Mouse (Mus musculus): ENCODE data around the gene Sec11a.
"Not testable (repeated sequence)": the region's sequence is repeated elsewhere in the genome, so short reads cannot be mapped to it uniquely, and the experiment has no call there.

Gene Sec11a

GRCm38 (mm10) chr7:80947445-80948350 is at the start of gene Sec11a:
Sec11a (minus strand) TSS chr7:80947780.
- peak; percentile 18 for DNase-seq (ENCODE audit: extremely low read depth, low read depth, low spot score)

- no peak for DNase-seq (ENCODE audit: extremely low read depth, low read depth, low spot score)
Observed at GRCm38 (mm10) chr7:80995266-80996146, 47.9 kb upstream of the Sec11a start.

GRCm38 (mm10) chr7:80994663-80995005 is 47.1 kb upstream of the Sec11a start:
- no peak for DNase-seq (ENCODE audit: extremely low read depth, low read depth, low spot score)

- no peak for DNase-seq (ENCODE audit: extremely low read depth, low read depth, low spot score)
Observed at GRCm38 (mm10) chr7:80993834-80994662, 46.5 kb upstream of the Sec11a start.

GRCm38 (mm10) chr7:80992980-80993833 is 45.6 kb upstream of the Sec11a start, which contains the start of gene Zfp592:
Zfp592 (plus strand) TSS chr7:80993681.
- DNase-seq (ENCODE audit: extremely low read depth, low read depth, low spot score): no peak

GRCm38 (mm10) chr7:80992631-80992979 is 45.0 kb upstream of the Sec11a start:
- DNase-seq (ENCODE audit: extremely low read depth, low read depth, low spot score): no peak

- DNase-seq (ENCODE audit: extremely low read depth, low read depth, low spot score): no peak
Observed at GRCm38 (mm10) chr7:80992063-80992462, 44.5 kb upstream of the Sec11a start.

GRCm38 (mm10) chr7:80991589-80991988 is 44.0 kb upstream of the Sec11a start:
- DNase-seq (ENCODE audit: extremely low read depth, low read depth, low spot score): no peak

GRCm38 (mm10) chr7:80990276-80990675 is 42.7 kb upstream of the Sec11a start:
- DNase-seq (ENCODE audit: extremely low read depth, low read depth, low spot score): no peak

- no peak for DNase-seq (ENCODE audit: extremely low read depth, low read depth, low spot score)
Observed at GRCm38 (mm10) chr7:80987805-80988625, 40.4 kb upstream of the Sec11a start.

- no peak for DNase-seq (ENCODE audit: extremely low read depth, low read depth, low spot score)
Observed at GRCm38 (mm10) chr7:80986458-80987187, 39.0 kb upstream of the Sec11a start.

- DNase-seq (ENCODE audit: extremely low read depth, low read depth, low spot score): no peak
Observed at GRCm38 (mm10) chr7:80980566-80980965, 33.0 kb upstream of the Sec11a start.

GRCm38 (mm10) chr7:80973638-80974015 is 26.0 kb upstream of the Sec11a start:
- not testable (repeated sequence) for DNase-seq (ENCODE audit: extremely low read depth, low read depth, low spot score)

GRCm38 (mm10) chr7:80972920-80973637 is 25.5 kb upstream of the Sec11a start:
- DNase-seq (ENCODE audit: extremely low read depth, low read depth, low spot score): not testable (repeated sequence)

- DNase-seq (ENCODE audit: extremely low read depth, low read depth, low spot score): no peak
Observed at GRCm38 (mm10) chr7:80972082-80972481, 24.5 kb upstream of the Sec11a start.

GRCm38 (mm10) chr7:80971419-80971818 is 23.8 kb upstream of the Sec11a start:
- no peak for DNase-seq (ENCODE audit: extremely low read depth, low read depth, low spot score)

- DNase-seq (ENCODE audit: extremely low read depth, low read depth, low spot score): no peak
Observed at GRCm38 (mm10) chr7:80970913-80971312, 23.3 kb upstream of the Sec11a start.

GRCm38 (mm10) chr7:80962799-80963198 is 15.2 kb upstream of the Sec11a start:
- no peak for DNase-seq (ENCODE audit: extremely low read depth, low read depth, low spot score)

Data from fat pad, adult 2 months (tissue).